Mouse (Mus musculus): Measurements from ENCODE around the gene Fbxl21.

GRCm38 (mm10) chr13:56555957-56556356 is 33.7 kb downstream of the Fbxl21 start:
- TF ChIP-seq CTCF (IDR thresholded peaks at IDR 0.05; ENCODE audit: extremely low read depth, insufficient read length, insufficient replicate concordance, low read depth, low read length) (no peak; the same call in 1 of the 2 replicates), POLR2A (IDR thresholded peaks at IDR 0.05; ENCODE audit: low read depth, low read length) (no peak)

Data from small intestine, adult 2 months (tissue).